Mouse (Mus musculus) 3T3-L1 (cell line): ENCODE results near the gene Renbp.

Experiments
- DNase-seq: peaks from one replicate; pipeline ENCODE4 v3.0.0-alpha.2; 2015; ENCODE audit warnings: low read depth, low spot score

Gene Renbp

DNA sequence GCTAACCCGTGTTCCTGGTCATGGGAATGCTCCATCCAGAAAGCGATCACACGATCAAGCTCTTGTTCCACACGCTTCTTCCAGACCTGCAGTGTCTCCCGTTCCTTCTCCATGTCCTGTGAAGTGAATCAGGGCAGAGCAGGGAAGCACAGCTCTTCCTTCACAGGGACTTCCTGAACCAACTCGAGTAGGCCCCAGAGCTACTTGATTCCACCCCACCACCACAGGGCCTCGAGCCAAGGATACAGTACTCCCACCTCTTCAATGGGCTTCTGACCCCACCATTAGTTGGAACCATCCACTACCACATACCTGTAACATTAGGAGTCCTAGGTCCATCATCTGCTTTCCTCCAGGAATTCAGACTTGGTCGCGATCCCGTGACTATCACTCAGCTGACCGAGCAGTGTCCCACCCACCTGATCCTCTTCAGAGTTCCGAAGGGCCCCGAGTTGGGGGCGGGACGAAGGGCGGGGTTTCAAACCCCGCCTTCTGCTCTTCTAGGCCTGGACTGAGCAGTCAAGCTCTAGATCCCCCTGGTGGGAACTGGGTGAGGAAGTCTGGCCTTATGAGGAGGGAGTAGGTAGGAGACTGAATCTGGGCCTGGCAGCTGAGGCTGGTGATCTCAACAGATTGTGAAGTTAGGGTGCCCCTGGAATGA lies at the start of gene Renbp:
Renbp (minus strand) TSS at position 449 of the 661 bp plus-strand sequence.
- DNase-seq = peak; percentile 84

DNA sequence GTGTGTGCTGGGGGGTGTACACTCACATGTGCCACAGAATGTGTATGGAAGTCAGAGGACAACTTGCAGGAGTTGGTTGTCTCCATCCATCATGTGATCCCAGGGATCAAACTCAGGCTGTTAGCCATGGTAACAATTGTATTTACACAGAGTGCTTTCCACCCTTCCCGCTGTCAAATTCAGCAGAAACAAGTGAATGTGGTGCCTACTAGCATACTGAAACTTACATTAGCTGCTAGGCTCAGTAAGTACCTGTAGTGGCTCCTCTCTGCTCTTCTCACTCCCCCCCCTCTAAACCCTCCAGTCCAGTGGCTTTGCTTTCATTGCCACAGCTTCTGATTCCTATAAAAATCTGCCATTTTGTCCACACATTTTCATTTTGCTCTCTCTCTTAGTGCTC lies 47.1 kb upstream of the Renbp start:
- no peak for DNase-seq

DNA sequence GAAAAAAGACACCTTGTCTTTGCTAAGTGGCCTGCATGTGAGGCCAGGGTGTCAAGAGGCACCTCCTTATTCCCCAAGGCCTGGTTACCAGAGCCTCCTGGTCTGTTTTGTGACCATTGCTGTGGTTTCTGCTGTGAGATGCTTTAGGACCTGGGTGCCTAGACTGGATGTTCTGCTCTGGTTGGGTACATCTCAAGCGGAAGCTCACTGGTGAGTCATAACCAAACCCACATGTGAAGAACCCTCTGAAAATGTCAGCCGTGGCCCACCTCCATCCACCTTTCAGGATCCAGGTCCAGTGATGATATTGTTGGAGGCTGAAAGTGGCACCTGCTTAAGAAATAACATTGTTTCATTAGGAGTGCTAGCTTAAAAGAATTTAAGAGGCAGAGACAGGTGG lies 45.6 kb upstream of the Renbp start:
- DNase-seq = no peak

DNA sequence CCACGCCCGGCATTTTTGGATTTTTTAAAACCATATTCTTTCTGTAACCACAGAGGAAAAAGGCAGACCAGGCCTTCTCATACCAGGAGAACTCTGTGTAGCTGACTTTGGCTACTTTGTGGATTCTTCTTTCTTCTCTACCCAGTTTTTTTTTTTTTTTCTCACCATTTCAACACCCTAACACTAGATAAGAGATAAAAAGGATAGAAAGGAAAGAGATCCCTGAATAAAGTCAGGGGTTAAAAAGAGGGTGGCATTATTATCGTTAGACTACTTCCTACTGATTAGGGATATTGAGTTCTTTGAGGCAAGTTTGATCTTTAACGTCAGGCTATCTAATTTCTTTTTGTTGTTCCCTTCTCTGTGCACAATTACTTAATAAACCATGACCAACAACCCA lies 42.1 kb upstream of the Renbp start:
- no peak for DNase-seq

DNA sequence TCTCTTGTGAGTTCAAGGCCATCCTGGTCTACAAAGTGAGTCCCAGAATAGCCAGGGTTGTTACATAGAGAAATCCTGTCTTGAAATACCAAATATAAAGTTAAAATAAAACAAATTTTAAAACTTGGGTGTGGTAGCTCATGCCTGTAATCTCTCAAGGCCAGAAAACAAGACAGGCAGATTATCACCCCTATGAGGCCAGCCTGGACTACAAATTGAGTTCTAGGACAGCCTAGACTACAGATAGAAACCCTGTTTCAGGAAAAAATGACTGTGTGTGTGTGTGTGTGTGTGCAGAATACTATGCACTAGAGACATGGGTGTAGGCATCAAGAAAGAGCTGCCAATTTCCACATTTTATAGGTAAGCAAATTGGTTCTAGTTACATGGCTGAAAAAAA lies 40.1 kb upstream of the Renbp start:
- DNase-seq = no peak

DNA sequence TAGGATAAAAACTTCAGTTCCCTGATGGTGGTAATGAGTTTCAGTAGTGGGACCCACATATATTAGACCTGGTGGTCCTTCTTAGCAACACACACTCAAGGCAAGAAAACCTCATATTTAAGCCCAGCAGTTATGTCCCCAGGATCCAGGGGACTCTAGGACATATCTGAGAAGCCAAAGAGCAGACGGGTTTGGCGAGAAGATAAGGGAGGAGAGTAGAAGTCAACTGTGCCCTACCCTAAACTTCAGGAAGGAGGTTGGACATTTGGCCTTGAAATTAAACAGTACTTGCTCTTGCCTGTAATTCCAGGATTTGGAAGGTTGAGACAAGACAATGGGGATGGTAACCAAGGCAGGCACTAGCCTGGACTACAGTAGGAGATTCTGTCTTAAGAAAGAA lies 39.1 kb upstream of the Renbp start:
- no peak for DNase-seq

DNA sequence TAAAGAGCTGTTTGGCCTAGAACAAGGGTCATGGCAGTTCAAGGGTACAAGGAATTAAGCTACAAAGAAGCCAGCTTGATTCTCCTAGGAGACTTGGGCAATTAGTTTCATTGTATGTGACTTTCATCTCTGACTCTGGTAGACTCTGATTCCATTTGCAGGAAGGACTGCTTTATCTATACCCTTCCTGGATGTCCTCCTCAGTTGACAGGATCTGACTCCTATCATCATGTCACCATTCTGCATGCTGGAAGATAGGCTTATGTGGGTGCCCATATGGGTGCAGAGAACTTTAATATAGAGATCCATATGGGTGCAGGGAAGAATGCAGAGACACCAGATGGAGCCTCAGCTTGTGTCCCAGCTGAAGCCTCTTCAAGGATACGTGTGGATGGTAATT lies 38.5 kb upstream of the Renbp start:
- DNase-seq = no peak

DNA sequence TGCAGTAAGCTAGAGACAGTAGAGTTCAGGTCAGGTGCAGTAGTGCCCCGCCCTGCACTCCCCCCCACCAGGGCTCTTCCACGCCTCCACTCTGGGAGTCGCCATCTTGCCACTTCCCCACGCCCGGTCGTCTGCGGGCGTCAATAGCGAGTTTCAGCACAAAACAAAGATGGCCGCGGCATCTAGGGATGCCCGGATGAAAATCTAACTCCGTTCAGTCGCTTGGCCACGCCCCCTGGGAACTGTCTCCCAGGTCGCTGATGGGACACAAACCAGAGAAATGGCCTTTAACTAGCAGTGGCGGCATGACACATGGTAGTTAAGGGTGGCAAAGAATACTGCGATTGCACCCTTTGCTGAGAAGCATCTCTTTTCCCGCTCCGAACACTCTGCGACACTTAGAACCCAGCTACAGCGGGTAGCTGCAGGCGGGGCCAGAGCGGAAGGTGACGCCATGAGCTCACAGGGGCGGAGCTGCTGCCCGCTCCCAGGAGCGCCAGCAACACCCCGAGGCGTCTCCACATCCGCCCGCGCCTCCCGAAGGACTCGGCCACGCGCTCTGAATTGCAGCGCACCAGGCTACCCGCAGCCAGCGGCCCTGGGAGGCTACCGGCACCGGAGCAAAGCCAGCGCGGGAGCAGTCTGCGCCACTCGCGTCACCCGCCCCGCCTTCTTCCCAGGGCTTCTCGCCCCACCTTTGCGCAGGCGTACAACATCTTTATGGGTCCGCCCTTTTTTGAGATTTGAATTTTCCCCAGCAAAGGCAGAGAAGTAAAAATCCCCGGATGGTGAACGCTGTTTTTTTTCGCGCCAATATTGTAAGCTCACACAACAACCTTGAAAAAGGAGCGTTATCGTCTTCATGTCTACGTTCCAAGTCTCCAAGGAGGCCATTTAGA lies 36.8 kb upstream of the Renbp start:
- peak; percentile 91 for DNase-seq

DNA sequence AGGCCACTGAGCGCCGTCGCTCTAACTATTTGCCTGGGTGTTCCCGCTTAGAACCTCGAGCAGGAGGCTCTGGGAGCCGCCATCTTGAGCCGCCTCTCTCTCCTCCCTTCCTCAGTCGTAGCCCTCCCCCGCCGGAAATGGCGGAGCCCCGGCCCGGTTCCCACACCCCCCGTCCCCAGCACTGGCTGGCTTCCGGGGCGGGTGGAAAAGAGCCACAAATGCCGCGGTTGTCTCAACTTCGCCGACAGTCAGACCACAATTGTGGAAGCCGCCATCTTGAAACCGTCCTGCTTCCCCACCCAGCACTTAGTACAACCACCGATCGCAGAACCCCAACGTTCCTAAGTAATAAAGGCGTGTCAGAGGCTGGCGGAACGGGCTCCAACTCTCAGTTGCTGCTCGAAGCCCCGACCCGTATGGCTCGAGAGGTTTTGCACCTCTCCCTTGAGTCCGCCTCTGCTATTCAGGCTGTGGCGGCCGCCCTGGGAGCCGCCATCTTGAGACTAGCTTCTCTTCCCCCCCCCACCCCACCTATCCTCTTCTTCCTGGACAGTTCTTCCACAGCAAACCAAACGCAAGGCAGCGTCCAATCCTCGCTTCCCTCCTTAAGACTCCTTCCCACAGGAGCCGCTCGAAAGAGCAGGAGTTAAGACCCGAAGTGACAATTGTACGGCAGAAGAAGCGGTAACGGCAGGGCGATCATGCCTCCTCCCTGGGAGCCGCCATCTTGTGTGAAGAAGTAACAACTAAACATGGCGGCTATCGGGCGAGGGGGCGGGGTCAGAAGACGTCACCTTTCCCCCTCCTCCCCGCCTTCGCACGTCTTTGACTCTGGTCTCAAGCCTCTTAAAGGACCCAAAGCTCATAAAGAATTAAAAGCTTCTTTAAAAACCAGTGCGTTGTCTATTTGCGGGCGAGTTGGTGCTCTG lies 35.9 kb upstream of the Renbp start, which contains the start of gene Hcfc1:
Hcfc1 (minus strand) TSS at position 110 of the 929 bp plus-strand sequence.
- peak; percentile 88 for DNase-seq

DNA sequence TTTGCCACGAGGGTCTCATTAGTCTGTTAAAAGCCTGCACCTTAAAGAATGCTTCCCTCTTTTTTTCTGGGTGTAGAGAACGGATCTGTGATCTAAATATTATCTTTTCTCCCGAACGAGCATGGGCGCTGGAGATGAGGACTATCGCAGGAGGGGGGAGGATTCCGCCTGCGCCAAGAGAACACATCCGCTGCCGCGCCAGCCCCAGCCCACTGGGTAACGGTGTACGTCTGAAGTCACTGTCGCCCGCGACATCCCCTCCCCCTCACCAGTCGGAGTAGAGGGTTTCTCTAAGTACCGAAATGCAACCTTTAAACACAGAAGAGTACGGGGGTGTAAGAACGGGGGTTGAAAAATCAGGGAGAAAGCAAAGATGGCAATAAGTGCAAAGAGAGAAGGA lies 34.7 kb upstream of the Renbp start:
- peak; percentile 43 for DNase-seq

DNA sequence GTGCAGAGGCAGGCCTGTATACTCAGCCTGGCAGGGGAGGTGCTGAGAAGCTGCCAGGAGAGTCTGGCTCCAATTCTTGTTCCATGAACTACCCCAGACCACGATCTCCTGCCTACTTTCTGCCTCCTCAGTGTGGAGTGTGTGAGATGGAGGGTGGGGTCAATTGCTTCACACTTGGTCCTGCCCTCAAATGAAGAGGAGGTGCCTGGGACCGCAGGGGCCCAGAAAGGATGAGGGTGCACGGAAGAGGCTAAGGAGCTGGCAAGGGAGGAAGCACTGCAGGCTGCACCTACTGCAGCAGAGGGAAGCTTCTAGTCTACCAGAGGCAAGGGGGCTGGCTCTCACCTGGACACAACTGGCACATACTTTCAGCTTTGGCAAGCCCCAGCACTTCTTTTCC lies 33.7 kb upstream of the Renbp start:
- peak; percentile 51 for DNase-seq

DNA sequence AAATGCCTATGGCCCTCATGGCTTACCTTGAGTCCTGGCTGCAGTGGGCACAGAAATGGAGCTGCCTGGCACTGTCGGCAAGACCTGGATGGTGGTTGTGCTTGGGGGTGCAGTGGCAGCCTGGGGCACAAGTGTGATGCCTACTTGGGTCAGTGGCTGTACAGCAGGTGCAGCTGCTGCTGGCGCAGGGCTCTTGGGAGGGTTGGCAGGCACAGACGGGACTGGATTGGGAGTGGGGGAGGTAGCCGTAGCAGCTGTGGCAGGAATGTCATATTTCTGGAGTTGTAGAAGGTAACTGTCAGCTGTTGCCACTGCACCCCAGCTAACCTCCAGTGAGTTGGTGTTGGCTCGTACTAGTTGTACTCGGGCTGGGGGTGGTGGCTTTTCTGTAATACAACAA lies 24.3 kb upstream of the Renbp start:
- DNase-seq = no peak

DNA sequence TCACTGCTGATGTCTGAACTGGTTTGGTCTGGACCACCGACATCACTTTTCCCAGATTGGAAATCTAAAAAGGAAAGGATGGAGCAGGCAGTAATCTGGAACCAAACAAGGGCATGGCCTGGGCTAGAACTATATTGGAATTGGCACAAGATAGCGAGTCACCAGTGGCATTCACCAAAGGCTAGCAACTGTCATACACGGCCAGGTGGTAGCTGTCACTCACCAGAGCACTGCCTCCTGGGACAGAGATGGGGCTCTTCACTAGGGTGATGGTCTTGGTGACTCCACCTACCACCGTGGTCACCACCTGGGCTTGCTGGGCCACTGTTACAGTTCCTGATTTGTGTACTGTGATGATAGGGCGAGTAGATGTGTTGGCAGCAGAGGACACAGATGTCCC lies 22.0 kb upstream of the Renbp start:
- no peak for DNase-seq

DNA sequence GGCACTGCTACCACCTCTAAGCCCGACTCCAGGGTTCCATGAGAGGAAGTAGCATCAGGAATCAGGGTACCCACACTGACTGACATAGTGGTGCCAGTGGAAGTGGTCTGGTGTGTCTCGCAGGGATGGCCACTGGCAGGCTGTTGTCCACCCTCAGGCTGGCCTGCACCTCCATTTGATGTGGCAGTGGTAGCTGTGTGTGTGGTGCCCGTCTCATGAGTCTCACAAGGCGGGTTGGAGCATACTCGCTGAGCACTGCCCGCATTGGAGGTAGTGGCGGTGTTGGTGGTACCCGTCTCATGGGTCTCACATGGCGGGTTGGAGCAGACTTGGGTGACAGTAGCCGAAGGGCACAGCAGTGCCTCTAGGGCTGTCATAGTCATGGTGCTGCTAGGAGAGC lies 18.7 kb upstream of the Renbp start:
- DNase-seq = no peak

DNA sequence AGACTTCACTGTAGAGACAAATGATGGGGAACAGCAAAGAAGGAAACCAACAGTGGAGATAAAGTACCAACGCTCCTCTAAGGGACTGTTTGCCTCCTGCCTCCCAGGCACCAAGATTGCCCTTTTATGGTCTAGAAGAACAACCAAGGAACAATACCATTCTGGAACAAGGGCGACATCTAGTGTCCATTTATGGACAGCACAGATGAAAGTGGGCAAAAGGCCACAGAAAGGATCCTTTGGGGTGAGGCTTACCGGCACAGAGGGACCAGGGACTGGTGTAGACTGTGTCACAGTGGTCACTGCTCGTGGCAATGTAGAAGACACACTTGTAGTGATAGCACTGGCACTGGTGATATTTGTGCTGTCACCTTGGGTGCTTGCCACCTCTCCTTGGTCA lies 18.0 kb upstream of the Renbp start:
- DNase-seq = peak; percentile 85

DNA sequence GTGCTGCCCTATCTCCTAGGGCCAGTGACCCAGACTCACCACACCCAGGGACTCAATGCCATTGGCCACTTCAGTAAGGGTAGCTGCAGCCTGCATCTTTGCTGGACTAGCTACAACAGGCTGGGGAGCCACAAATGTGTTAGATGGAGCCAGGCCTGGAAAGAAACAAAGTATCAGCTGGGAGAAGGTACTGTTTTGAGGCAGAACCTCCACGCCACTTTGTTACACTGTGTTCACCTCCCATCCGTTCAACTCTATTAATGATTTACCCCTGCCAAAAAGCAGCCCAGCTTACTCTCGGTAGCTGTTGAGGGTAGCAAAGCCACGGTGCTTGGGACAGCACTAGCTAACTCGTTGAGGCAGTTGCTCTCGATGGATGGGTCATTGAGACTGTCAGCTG lies 16.2 kb upstream of the Renbp start:
- no peak for DNase-seq

DNA sequence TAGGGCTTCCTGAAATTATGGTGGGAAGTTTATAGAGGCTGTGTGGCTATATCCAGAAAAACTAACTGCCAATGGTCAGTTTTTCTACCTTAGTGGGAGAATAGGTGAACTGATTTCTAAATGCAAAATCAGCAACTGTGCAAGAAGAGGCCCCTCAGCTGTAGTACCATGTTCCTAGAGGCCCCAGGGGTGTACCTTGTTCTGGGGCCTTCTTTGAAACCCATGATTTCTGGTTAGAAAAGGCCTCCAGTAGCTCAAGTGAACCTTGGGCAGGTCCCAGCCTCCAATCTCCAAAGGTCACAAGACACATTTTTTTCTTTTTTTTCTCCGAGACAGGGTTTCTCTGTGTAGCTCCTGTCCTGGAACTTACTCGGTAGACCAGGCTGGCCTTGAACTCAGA lies 11.6 kb upstream of the Renbp start:
- no peak for DNase-seq

DNA sequence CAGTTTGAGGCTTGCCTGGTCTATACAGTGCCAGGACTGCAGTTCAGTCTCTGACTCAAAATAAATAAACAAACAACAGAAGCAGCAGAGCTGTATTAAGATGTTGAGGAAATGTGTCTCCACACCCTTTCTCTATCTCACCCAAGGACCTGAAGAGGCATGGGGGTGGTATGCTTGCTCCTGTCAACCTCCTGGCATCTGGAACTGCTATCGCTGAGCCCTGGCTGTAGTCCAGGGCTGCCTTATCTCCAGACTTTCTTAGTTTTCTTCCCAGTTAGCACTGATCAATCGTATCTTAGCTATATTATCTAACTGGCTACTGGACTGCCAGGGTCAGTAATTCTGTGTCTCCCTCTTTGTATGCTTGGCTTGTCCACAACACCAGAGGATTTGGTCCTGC lies 11.2 kb upstream of the Renbp start:
- DNase-seq = no peak

DNA sequence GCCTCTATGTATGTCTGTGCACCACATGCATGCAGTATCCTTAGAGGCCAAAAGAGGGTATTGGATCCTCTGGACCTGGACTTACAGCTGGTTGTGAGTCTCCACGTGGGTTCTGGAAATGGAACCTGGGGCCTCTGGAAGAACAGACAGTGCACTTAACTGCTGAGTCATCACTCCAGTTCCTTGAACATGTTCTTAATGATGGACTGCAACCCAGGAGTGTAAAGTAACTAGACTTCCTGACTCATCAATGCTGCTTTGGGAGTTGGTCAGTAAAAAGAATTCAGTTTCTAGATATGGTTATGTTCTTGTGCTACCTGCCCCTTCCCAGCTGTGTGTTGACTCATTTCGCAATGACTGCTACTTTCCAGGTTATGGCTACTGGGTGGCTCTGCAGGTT lies 1.2 kb upstream of the Renbp start:
- peak; percentile 62 for DNase-seq

DNA sequence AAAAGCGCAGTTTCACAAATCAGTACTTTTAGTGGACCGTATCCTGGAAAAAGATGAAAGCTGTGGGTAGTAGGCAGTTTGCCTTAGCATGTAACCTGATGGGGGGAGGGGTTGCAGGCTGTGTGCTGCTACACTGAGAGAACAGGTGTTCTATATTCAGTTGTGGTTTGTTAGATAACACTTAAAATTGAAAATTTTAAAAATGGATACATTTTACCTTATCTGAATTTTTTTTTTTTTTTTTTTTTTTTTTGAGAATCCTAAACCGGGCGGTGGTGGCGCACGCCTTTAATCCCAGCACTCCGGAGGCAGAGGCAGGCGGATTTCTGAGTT lies 8.1 kb downstream of the Renbp start:
- DNase-seq = no peak

DNA sequence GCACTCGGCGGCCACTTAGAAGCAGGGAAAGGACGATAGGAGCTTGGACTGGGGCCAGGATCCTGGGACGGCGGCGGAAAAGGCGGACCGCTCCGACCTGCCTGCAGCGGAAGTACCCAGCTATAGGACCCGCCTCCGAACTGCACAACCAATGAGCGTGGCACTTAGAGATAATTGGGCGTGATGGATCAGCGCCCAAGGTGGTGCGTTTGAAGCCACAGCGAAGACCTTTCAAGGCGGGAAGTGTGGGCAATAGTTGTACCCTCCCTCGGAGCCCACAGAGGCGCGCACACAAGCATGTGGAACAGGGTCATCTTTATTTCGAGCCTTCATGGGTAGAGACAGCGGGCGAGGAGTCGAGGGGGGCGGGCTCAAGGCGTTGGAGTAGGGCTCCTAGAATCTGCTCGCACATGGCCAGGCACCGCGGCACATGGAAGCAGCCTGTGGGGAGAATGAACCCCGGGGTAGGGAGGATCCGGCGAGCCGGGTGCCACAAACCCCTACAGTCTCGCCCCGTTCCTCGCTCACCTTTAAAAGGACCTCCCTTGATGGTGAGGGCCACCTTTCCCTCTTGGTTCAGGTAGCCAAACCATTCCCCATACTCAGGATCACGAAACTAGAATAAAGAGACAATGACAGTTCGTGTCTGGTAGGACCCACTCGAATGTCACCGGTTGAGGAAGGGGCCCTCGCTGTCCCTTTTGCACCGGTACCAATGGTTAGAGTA lies 8.7 kb downstream of the Renbp start, which contains the start of the genes Arhgap4 and Naa10:
Arhgap4 (minus strand) TSS at position 48 of the 727 bp plus-strand sequence.
Naa10 (minus strand) TSS at position 122 of the 727 bp plus-strand sequence.
- peak; percentile 91 for DNase-seq
